Mouse (Mus musculus) kidney, postnatal 36 days (tissue): ENCODE measurements around the gene Ms4a14.
"Not testable (repeated sequence)": the region's sequence is repeated elsewhere in the genome, so short reads cannot be mapped to it uniquely, and the experiment has no call there.

Experiments used
- DNase-seq, 2 experiments: peaks; one replicate each; pipeline ENCODE4 v3.0.0; 2021 to 2022; ENCODE audit warnings: mixed read lengths in 2 of 2

Ms4a14 gene

GRCm38 (mm10) chr19:11314354-11314753, at the start of gene Ms4a14:
TSS of gene Ms4a14 (minus strand) at chr19:11314454.
- DNase-seq: no peak

- DNase-seq: no peak
Measured at GRCm38 (mm10) chr19:11362002-11362401, 47.7 kb upstream of the Ms4a14 start.

- DNase-seq: no peak
Measured at GRCm38 (mm10) chr19:11360106-11360505, 45.9 kb upstream of the Ms4a14 start.

- no peak for DNase-seq
Measured at GRCm38 (mm10) chr19:11355730-11356129, 41.5 kb upstream of the Ms4a14 start.

- DNase-seq: no peak
Measured at GRCm38 (mm10) chr19:11351878-11352277, 37.6 kb upstream of the Ms4a14 start.

- peak; percentile 55 to 57 for DNase-seq
Measured at GRCm38 (mm10) chr19:11349698-11350481, 35.6 kb upstream of the Ms4a14 start.

GRCm38 (mm10) chr19:11343992-11344391, 29.7 kb upstream of the Ms4a14 start:
- no peak for DNase-seq

GRCm38 (mm10) chr19:11343147-11343546, 28.9 kb upstream of the Ms4a14 start:
- DNase-seq: no peak

- DNase-seq: no peak
Measured at GRCm38 (mm10) chr19:11335932-11336331, 21.7 kb upstream of the Ms4a14 start, which contains the start of gene Ms4a7. TSS of gene Ms4a7 (minus strand) at chr19:11336146.

- DNase-seq: no peak
Measured at GRCm38 (mm10) chr19:11321123-11321522, 6.9 kb upstream of the Ms4a14 start.

GRCm38 (mm10) chr19:11316786-11317185, 2.5 kb upstream of the Ms4a14 start:
- no peak for DNase-seq

GRCm38 (mm10) chr19:11308888-11309287, 5.4 kb downstream of the Ms4a14 start:
- no peak for DNase-seq

GRCm38 (mm10) chr19:11299529-11299928, 14.7 kb downstream of the Ms4a14 start:
- DNase-seq: not testable (repeated sequence)

- DNase-seq: no peak
Measured at GRCm38 (mm10) chr19:11298939-11299338, 15.3 kb downstream of the Ms4a14 start.

GRCm38 (mm10) chr19:11293616-11294015, 20.6 kb downstream of the Ms4a14 start:
- not testable (repeated sequence) for DNase-seq

- peak in 1 of 2 experiments; percentile 1 for DNase-seq
Measured at GRCm38 (mm10) chr19:11292990-11293389, 21.3 kb downstream of the Ms4a14 start.

- no peak for DNase-seq
Measured at GRCm38 (mm10) chr19:11283773-11284172, 30.5 kb downstream of the Ms4a14 start, which contains the start of gene Ms4a5. TSS of gene Ms4a5 (minus strand) at chr19:11283873.

GRCm38 (mm10) chr19:11280223-11280622, 34.0 kb downstream of the Ms4a14 start:
- no peak for DNase-seq

GRCm38 (mm10) chr19:11276431-11276830, 37.8 kb downstream of the Ms4a14 start:
- DNase-seq: no peak

- no peak for DNase-seq
Measured at GRCm38 (mm10) chr19:11266956-11267355, 47.3 kb downstream of the Ms4a14 start.

GRCm38 (mm10) chr19:11266052-11266845, 48.0 kb downstream of the Ms4a14 start, which contains the start of gene Ms4a1:
TSS of gene Ms4a1 (minus strand) at chr19:11266241.
- DNase-seq: no peak

GRCm38 (mm10) chr19:11264602-11265185, 49.6 kb downstream of the Ms4a14 start:
- no peak for DNase-seq

GRCm38 (mm10) chr19:11263549-11263948, 50.7 kb downstream of the Ms4a14 start:
- DNase-seq: no peak
